Mouse (Mus musculus) small intestine, adult 2 months (tissue): ENCODE measurements around the gene Chdh.

Source experiments
- CTCF ChIP-seq: fragments of 200-500 bp; IDR thresholded peaks from 2 replicates; pipeline ENCODE4 v1.5.1; 2012; ENCODE audit warnings: low read depth, mild to moderate bottlenecking, control low read depth, inconsistent platforms, low read length, moderate library complexity, mixed read lengths; ENCODE audit not compliant: insufficient replicate concordance, insufficient read length; ENCODE audit errors: extremely low read depth
- POLR2A ChIP-seq: fragments of 200-500 bp; IDR thresholded peaks from 2 replicates; pipeline ENCODE4 v1.6.1; 2012; ENCODE audit warnings: low read depth, mild to moderate bottlenecking, control low read depth, inconsistent platforms, low read length, moderate library complexity

GRCm38 (mm10) chr14:29971993-29972392 lies 36.8 kb upstream of the Chdh start:
- TF ChIP-seq POLR2A (no peak), CTCF (no peak)
